Mouse (Mus musculus) macrophage (primary cell): Measurements from ENCODE around the gene Rgs3. TPM values are rescaled to one million over a fixed set of nuclear protein-coding genes. Genes with fewer than 3 reads are reported as not detected.

Source experiments
- H3K27ac ChIP-seq: fragments of 350-480 bp; formaldehyde crosslinking; 2 replicates; pipeline ENCODE4 v1.9.0; 2021
- H3K36me3 ChIP-seq: fragments of 350-480 bp; formaldehyde crosslinking; 2 replicates; pipeline ENCODE4 v1.9.0; 2021; ENCODE audit errors: inconsistent target
- H3K4me3 ChIP-seq: fragments of 350-480 bp; formaldehyde crosslinking; 2 replicates; pipeline ENCODE4 v1.9.0; 2021; ENCODE audit errors: inconsistent target
- H3K79me2 ChIP-seq: fragments of 350-480 bp; formaldehyde crosslinking; 2 replicates; pipeline ENCODE4 v1.9.0; 2021; ENCODE audit errors: inconsistent target
- WGBS: methylation state at CpG from one replicate; pipeline ENCODE4 v1.1.7; 2026; ENCODE audit warnings: inconsistent platforms; ENCODE audit not compliant: missing documents; 5-methylcytosine and 5-hydroxymethylcytosine counted together
- polyA plus RNA-seq: library from polyadenylated mRNA; stranded (reverse); fragments of 250-400 nt; gene quantifications from 3 replicates; pipeline ENCODE4 v1.2.4, GENCODE M21; 2018; ENCODE audit warnings: inconsistent platforms

Rgs3 gene
- polyA plus RNA-seq, 1 experiment from 2014 or later = 17.4 TPM

DNA sequence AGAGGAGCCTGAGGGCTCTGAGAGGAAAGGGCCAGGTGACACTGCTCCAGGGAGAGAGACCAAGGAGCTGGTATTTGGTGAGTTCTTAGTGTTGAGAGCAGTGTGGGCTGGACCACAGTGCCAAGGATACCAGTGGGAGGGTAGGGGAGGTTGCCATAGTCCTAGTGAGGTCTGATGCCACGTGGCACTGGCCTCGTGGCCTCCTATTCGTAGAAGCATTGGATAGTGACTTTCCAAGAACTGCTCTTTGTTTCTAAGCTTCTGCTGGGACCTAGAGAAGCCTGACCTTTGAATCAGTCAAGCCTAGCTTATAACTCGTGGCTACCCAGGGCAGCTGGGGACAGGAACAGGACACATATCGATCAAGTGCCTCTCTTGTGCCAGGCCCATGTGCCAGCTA is 164.1 kb downstream of the Rgs3 start:
- no peak overlapping the region for H3K4me3 ChIP-seq
- 97% methylated on average over 5 of the region's 5 CpGs for WGBS
- no peaks in the 10 kb centered on the region for H3K79me2 ChIP-seq
- H3K36me3 ChIP-seq = no peaks in the 10 kb centered on the region
- H3K27ac ChIP-seq = no peak overlapping the region

DNA sequence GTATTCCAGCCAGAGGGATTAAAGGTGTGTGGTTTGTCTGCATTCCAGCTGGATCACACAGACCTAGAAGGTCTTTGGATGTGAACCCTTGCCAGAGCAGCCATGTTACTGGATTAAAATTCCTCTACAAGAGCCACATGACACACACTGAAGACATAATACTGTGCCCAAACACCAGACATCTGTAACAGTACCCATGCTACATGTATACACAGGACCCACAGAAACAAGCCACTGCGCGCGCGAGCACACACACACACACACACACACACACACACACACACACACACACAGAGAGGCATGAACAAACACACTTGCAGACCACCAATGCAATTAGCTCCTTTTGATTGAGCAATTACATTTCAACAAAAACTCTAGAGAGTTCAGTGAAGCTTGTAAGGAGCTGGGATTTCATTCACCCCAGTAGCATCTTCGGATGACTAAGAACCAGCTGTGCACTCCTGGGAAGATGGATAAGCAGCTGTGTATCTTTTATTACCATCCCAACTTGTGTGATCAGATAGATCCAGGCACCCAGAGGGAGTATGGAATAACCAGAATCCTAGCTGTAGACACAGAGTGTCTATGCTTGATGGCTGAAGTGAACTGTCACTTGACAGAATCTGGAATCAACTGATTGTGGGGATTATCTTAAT is 166.8 kb downstream of the Rgs3 start:
- 98% methylated on average over 5 of the region's 5 CpGs for WGBS
- H3K4me3 ChIP-seq = no peak overlapping the region
- H3K27ac ChIP-seq = no peak overlapping the region
- H3K79me2 ChIP-seq = no peaks in the 10 kb centered on the region
- no peaks in the 10 kb centered on the region for H3K36me3 ChIP-seq

DNA sequence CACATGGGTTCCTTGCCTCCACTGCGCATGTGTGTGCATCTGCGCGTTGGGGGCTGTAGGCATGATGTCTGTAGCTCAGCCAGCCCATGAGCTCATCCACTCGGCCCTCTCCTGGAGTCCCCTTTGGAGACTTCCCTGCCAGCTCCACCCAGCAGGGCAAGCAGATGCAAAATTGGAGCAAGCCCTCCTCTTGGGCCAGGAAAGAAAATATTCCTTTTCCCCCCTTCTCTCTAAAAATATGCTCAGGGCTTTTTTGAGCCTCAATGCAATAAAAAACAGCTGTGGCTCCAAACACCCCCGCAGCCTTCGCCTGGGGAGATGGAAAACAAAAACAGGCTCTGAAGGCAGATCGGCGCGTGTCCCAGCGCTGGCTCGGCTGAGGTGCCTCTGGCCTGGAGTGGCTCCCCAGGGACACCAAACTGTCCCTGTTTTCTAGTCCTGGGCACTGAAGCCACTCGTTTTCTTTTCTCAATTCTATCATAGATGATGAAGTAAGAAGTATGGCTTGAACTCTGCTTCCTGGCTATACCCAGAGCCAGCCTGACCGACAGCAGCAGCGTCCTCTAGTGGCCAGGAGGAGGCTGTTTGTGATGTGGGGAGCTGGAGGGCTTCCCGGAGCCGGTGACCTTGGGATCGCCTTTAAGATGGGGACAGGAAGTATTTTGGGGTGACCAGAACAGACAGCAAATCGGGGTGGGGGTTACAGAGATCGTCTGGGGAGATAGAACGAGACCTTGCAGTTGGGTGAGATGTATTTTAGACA is 168.1 kb downstream of the Rgs3 start:
- Histone ChIP-seq H3K36me3 (no peaks in the 10 kb centered on the region), H3K27ac (no peak overlapping the region), H3K4me3 (no peak overlapping the region), H3K79me2 (no peaks in the 10 kb centered on the region)
- WGBS = 95% methylated on average over 20 of the region's 20 CpGs

GRCm38 (mm10) chr4:62728471-62728870 is 168.8 kb downstream of the Rgs3 start:
- no peak overlapping the region for H3K4me3 ChIP-seq
- no peaks in the 10 kb centered on the region for H3K36me3 ChIP-seq
- WGBS = 90% methylated on average over 5 of the region's 6 CpGs
- H3K79me2 ChIP-seq = no peaks in the 10 kb centered on the region
- peak overlapping the region; percentile 86; the same call in 1 of the 2 replicates for H3K27ac ChIP-seq

DNA sequence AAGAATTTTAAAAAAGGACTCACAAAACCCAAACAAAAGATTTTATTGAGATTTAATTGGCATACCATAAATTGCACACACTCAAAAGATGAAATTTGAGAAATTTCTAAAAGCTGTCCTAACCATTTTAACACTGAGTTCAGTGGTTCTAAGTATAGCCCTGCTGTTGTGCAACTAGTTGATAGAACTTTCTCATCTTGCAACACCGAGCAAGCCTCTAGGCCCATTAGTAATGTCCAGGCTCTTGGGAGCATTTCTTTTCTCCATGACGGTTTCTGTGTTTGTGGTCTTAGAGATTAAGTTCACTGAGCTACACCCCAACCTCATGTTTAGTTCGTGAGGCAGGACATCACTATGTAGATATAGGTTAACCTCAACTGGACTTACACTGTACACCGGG is 169.5 kb downstream of the Rgs3 start:
- H3K36me3 ChIP-seq = no peaks in the 10 kb centered on the region
- H3K4me3 ChIP-seq = no peak overlapping the region
- H3K79me2 ChIP-seq = no peaks in the 10 kb centered on the region
- WGBS = 18% methylated on average over 4 of the region's 4 CpGs
- peak overlapping the region; percentile 86 for H3K27ac ChIP-seq

GRCm38 (mm10) chr4:62729941-62730340 is 170.3 kb downstream of the Rgs3 start:
- Histone ChIP-seq H3K4me3 (no peak overlapping the region), H3K36me3 (no peaks in the 10 kb centered on the region), H3K79me2 (no peaks in the 10 kb centered on the region), H3K27ac (peak overlapping the region; percentile 86)
- 40% methylated on average over 5 of the region's 5 CpGs for WGBS

DNA sequence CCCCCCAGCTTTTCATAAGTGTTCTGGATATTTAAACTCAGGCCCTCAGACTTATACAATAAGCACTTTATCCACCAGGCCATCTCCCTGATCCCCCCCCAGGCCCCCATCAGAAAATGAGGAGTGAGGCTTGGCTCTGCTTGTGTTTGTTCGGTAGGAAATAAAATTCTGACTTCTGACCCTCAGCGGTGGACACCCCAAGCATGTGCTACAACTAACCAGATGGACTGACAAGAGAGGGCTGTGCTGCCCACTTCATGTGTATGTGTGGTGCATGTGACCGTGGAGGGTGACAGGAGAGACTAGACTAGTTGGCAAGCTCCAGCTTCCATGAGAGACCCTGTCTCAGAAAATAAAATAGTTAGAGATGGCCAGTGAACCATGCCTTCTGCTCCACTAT is 171.2 kb downstream of the Rgs3 start:
- Histone ChIP-seq H3K36me3 (no peaks in the 10 kb centered on the region), H3K4me3 (no peak overlapping the region), H3K79me2 (no peaks in the 10 kb centered on the region), H3K27ac (no peak overlapping the region)
- 96% methylated on average over 3 of the region's 3 CpGs for WGBS

GRCm38 (mm10) chr4:62731531-62732063 is 171.9 kb downstream of the Rgs3 start:
- Histone ChIP-seq H3K4me3 (no peak overlapping the region), H3K79me2 (no peaks in the 10 kb centered on the region), H3K27ac (no peak overlapping the region), H3K36me3 (no peaks in the 10 kb centered on the region)
- WGBS = 96% methylated on average over 6 of the region's 6 CpGs

- 95% methylated on average over 7 of the region's 7 CpGs for WGBS
- Histone ChIP-seq H3K79me2 (no peaks in the 10 kb centered on the region), H3K36me3 (no peaks in the 10 kb centered on the region), H3K27ac (no peak overlapping the region), H3K4me3 (no peak overlapping the region)
Observed at GRCm38 (mm10) chr4:62732096-62732495, 172.4 kb downstream of the Rgs3 start.

DNA sequence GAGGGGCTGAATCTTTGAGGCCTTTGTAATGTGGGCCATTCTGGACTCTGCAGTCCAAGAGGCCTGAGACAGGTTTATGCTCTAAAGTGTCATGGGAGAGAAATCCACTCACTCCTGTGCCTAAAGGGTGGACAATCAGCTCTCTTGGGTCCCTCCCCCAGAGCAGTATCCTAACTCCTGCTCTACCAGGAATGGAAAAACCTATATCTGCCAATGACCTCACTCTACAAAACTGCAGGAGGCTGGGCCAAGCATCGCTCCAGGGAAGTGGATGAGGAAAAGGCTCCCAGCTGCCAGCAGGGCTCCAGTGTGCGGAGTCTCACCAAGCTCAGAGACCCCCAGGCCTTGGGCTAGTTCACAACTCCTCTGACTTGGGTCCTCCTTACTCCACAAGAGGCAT is 173.2 kb downstream of the Rgs3 start:
- WGBS = 100% methylated on average over 2 of the region's 2 CpGs
- no peak overlapping the region for H3K27ac ChIP-seq
- H3K4me3 ChIP-seq = no peak overlapping the region
- H3K79me2 ChIP-seq = no peaks in the 10 kb centered on the region
- no peaks in the 10 kb centered on the region for H3K36me3 ChIP-seq

DNA sequence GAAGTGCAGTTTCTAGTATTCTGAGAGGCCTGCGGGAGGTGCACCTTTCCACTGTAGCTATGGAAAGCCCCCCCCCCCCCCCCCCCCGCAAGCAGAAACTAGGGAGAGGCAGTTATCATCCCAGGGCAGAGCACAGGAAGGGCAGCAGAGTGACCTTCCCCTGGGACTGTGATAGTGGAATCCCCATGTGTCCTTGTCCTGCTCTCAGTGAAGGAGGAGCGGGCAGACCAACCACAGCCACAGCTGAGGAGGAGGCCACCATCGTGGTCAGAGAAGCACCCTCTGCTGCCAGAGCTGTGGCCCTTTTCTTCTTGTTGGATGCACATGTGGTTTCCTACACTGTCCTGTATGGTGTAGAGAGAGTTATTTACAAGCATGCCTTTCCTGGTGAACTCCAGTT is 174.3 kb downstream of the Rgs3 start:
- no peaks in the 10 kb centered on the region for H3K79me2 ChIP-seq
- no peaks in the 10 kb centered on the region for H3K36me3 ChIP-seq
- no peak overlapping the region for H3K4me3 ChIP-seq
- 58% methylated on average over 4 of the region's 4 CpGs for WGBS
- H3K27ac ChIP-seq = no peak overlapping the region

- Histone ChIP-seq H3K4me3 (no peak overlapping the region), H3K79me2 (no peaks in the 10 kb centered on the region), H3K27ac (no peak overlapping the region), H3K36me3 (no peaks in the 10 kb centered on the region)
- WGBS = 97% methylated on average over 8 of the region's 8 CpGs
Observed at GRCm38 (mm10) chr4:62735291-62735690, 175.6 kb downstream of the Rgs3 start.

- no peak overlapping the region for H3K4me3 ChIP-seq
- H3K27ac ChIP-seq = no peak overlapping the region
Observed at GRCm38 (mm10) chr4:62735878-62736277, 176.2 kb downstream of the Rgs3 start.

DNA sequence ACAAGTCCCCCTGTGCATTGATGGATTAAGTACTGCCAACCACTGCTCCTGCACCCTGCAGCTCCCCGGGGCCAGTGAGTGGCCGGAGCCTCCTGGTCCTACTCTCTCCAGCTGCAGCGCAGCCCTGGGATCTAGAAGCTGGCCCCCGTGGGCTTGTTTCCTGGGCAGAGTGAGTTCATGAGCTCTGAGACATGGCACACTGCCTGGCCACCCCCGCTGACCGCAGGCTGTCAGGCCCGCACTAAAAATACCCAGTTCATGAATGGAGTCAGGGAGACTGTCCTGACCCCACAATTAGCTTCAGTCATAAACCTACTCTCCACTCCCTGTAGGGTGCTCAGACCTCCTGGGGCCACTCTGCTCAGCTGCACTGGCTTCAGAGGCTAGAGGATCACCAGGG is 176.8 kb downstream of the Rgs3 start:
- WGBS = 88% methylated on average over 7 of the region's 7 CpGs
- H3K27ac ChIP-seq = no peak overlapping the region
- H3K79me2 ChIP-seq = no peaks in the 10 kb centered on the region
- H3K4me3 ChIP-seq = no peak overlapping the region
- no peaks in the 10 kb centered on the region for H3K36me3 ChIP-seq

More at GRCm38 (mm10) chr4:62735878-62736277, 176.2 kb downstream of the Rgs3 start:
- no peaks in the 10 kb centered on the region for H3K79me2 ChIP-seq
- H3K36me3 ChIP-seq = no peaks in the 10 kb centered on the region
- WGBS = 86% methylated on average over 9 of the region's 9 CpGs

DNA sequence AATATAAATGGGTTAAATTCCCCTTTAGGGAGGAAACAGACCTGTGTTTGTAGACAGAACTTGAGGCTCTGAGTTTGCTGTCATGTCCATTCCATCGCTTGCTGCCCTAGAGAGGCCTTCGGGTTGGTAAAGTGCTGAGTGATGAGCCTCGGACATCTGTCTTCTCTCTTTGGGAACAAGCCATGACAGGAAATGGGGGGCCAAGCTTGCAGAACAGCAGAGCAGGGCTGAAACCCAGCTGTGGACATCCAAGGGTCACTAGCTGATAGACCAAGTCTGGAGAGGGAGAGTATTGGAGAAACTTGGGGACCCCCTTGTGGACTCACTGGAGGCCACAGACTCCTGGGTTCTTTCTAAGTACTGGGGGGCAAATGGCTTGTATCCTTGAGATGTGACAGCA is 177.3 kb downstream of the Rgs3 start:
- no peak overlapping the region for H3K4me3 ChIP-seq
- WGBS = 90% methylated on average over 2 of the region's 3 CpGs
- H3K27ac ChIP-seq = no peak overlapping the region
- H3K36me3 ChIP-seq = no peaks in the 10 kb centered on the region
- no peaks in the 10 kb centered on the region for H3K79me2 ChIP-seq
